Mouse (Mus musculus): ENCODE measurements around the gene Terf2ip.

Gene Terf2ip

GRCm38 (mm10) chr8:112010997-112011815 lies at the start of gene Terf2ip, which contains the start of gene Kars:
Gene Terf2ip (plus strand): TSS chr8:112011398.
Gene Kars (minus strand): TSS chr8:112011323.
- peak; percentile 85 for DNase-seq (ENCODE audit: extremely low spot score, low read depth, low spot score)

GRCm38 (mm10) chr8:111962589-111962988 lies 48.6 kb upstream of the Terf2ip start:
- no peak for DNase-seq (ENCODE audit: extremely low spot score, low read depth, low spot score)

- no peak for DNase-seq (ENCODE audit: extremely low spot score, low read depth, low spot score)
These were observed 48.1 kb upstream of the Terf2ip start for GRCm38 (mm10) chr8:111963091-111963490.

GRCm38 (mm10) chr8:111963546-111963945 lies 47.7 kb upstream of the Terf2ip start:
- no peak for DNase-seq (ENCODE audit: extremely low spot score, low read depth, low spot score)

- DNase-seq (ENCODE audit: extremely low spot score, low read depth, low spot score): no peak
These were observed 46.8 kb upstream of the Terf2ip start for GRCm38 (mm10) chr8:111964351-111964750.

GRCm38 (mm10) chr8:111964849-111965561 lies 46.2 kb upstream of the Terf2ip start:
- no peak for DNase-seq (ENCODE audit: extremely low spot score, low read depth, low spot score)

GRCm38 (mm10) chr8:111967246-111967870 lies 43.8 kb upstream of the Terf2ip start:
- DNase-seq (ENCODE audit: extremely low spot score, low read depth, low spot score): no peak

- no peak for DNase-seq (ENCODE audit: extremely low spot score, low read depth, low spot score)
These were observed 42.7 kb upstream of the Terf2ip start for GRCm38 (mm10) chr8:111968541-111968940.

- DNase-seq (ENCODE audit: extremely low spot score, low read depth, low spot score): no peak
These were observed 42.2 kb upstream of the Terf2ip start for GRCm38 (mm10) chr8:111968991-111969390.

- no peak for DNase-seq (ENCODE audit: extremely low spot score, low read depth, low spot score)
These were observed 37.1 kb upstream of the Terf2ip start for GRCm38 (mm10) chr8:111974138-111974537.

GRCm38 (mm10) chr8:111975706-111976105 lies 35.5 kb upstream of the Terf2ip start:
- DNase-seq (ENCODE audit: extremely low spot score, low read depth, low spot score): no peak

- no peak for DNase-seq (ENCODE audit: extremely low spot score, low read depth, low spot score)
These were observed 34.9 kb upstream of the Terf2ip start for GRCm38 (mm10) chr8:111976326-111976725.

GRCm38 (mm10) chr8:111978147-111978546 lies 33.1 kb upstream of the Terf2ip start:
- no peak for DNase-seq (ENCODE audit: extremely low spot score, low read depth, low spot score)

GRCm38 (mm10) chr8:111982116-111982515 lies 29.1 kb upstream of the Terf2ip start:
- no peak for DNase-seq (ENCODE audit: extremely low spot score, low read depth, low spot score)

GRCm38 (mm10) chr8:111984511-111984910 lies 26.7 kb upstream of the Terf2ip start:
- no peak for DNase-seq (ENCODE audit: extremely low spot score, low read depth, low spot score)

- peak; percentile 78 for DNase-seq (ENCODE audit: extremely low spot score, low read depth, low spot score)
These were observed 21.3 kb upstream of the Terf2ip start for GRCm38 (mm10) chr8:111989911-111990310.

GRCm38 (mm10) chr8:111991278-111991677 lies 19.9 kb upstream of the Terf2ip start:
- no peak for DNase-seq (ENCODE audit: extremely low spot score, low read depth, low spot score)

GRCm38 (mm10) chr8:111992013-111992702 lies 19.0 kb upstream of the Terf2ip start, which contains the start of gene Adat1:
Gene Adat1 (minus strand): TSS chr8:111992302.
- DNase-seq (ENCODE audit: extremely low spot score, low read depth, low spot score): peak; percentile 57

GRCm38 (mm10) chr8:111992703-111993039 lies 18.5 kb upstream of the Terf2ip start:
- no peak for DNase-seq (ENCODE audit: extremely low spot score, low read depth, low spot score)

GRCm38 (mm10) chr8:112004754-112005153 lies 6.4 kb upstream of the Terf2ip start:
- no peak for DNase-seq (ENCODE audit: extremely low spot score, low read depth, low spot score)

GRCm38 (mm10) chr8:112005601-112006000 lies 5.6 kb upstream of the Terf2ip start:
- no peak for DNase-seq (ENCODE audit: extremely low spot score, low read depth, low spot score)

Measured in hindlimb bud, embryonic 11.5 days (tissue).